In the genomic region with DNA sequence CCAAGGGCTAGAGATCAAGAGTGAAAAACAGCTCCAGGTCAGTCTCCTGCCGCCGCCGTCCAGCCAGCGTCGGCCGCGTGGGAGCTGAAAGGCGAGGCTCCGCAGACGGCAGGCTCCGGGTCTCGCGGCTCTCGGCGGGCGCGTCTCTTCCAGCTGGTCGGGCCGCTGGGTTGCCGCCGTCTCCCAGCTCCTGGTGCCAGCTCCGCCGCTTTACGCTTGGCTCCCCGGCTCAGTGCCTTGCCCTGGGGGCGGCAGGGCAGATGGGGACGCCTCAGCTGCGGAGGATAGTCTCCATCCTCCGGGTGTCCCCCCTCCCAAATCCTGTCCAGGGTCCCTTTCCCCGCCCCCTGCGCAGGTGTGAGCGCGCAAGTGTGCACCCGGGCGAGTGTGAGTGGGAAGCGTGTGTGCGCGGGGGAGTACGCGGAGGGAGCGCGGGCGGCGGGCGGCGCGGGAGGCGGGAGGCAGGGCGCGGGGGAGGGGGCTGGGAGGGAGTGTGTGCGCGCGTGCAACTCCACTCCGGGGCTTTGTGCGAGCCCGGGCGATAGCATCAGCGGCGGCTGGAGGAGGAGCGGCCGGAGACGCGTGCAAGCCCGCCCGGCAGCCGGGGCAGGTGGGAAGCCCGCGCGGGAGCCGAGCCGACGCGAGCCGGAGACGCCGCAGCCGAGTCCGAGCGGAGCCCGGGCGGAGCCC, we compare ENCODE assay signal across 9 mouse cellular contexts. TPM values are rescaled to one million over a fixed set of nuclear protein-coding genes. Genes with fewer than 3 reads are reported as not detected.
DNase-seq lines count a peak whose midpoint lies in the region; ATAC-seq and TF ChIP-seq lines count a peak whose summit lies in the region.
"Had no signal": no experiment of that assay in that cellular context is flagged by ENCODE, and none has a peak within 500 bp of the region (broad histone marks: within the 10 kb centered on the region; RNA-seq: fewer than 3 reads in every experiment).

No protein-coding gene starts in this region.

- peak overlapping the region; percentile 28 for H3K4me3 ChIP-seq in heart, postnatal 0 days (ENCODE audit: low read depth, low read length)
- peak overlapping the region; percentile 41 for H3K4me3 ChIP-seq in limb, embryonic 13.5 days

- TF ChIP-seq CTCF in heart, postnatal 0 days (IDR thresholded peaks at IDR 0.05; ENCODE audit: low read depth): no peak

- H3K36me3 ChIP-seq in heart, postnatal 0 days (replicated peaks; ENCODE audit: control insufficient read depth, insufficient read depth, low read length): no peaks in the 10 kb centered on the region
- no peaks in the 10 kb centered on the region for H3K36me3 ChIP-seq in limb, embryonic 13.5 days

- TF ChIP-seq EP300 in heart, postnatal 0 days (IDR thresholded peaks at IDR 0.05; ENCODE audit: low read depth): no peak

- 0 out of 2 replicates have a peak, but pooled peaks cover 5% of the 10 kb centered on the region for H3K4me1 ChIP-seq in heart, postnatal 0 days (ENCODE audit: control insufficient read depth, insufficient read depth)
- H3K4me1 ChIP-seq in limb, embryonic 13.5 days: peaks cover 23% of the 10 kb centered on the region

- no peak overlapping the region for H3K9ac ChIP-seq in heart, postnatal 0 days (replicated peaks; ENCODE audit: low read depth, low read length)
- 0 out of 2 replicates have a peak overlapping the region, but pooled peaks have one; percentile 39 for H3K9ac ChIP-seq in limb, embryonic 13.5 days

- H3K27ac ChIP-seq in heart, postnatal 0 days (ENCODE audit: low read depth): no peak overlapping the region
- no peak overlapping the region for H3K27ac ChIP-seq in limb, embryonic 13.5 days

- WGBS in heart, postnatal 0 days: under 1% methylated on average over 76 of the region's 81 CpGs
- under 1% methylated on average over 44 of the region's 81 CpGs for WGBS in limb, embryonic 13.5 days

- DNase-seq in adrenal gland, postnatal 10 days: peak; percentile 57
- no peak for DNase-seq in adrenal gland, adult 8-10 months
- DNase-seq in left cerebral cortex, adult 18-20 months (ENCODE audit: low spot score in 2 of 2): peak; percentile 47 to 56
- no peak for DNase-seq in left cerebral cortex, adult 9 months (ENCODE audit: low spot score in 2 of 2)
- DNase-seq in heart, postnatal 0 days (ENCODE audit: low spot score): no peak
- DNase-seq in right cerebral cortex, postnatal 10 days (ENCODE audit: low spot score in 2 of 2): peak; percentile 76 to 80
- no peak for DNase-seq in B cell, adult 2 months

- peak overlapping the region; percentile 46 for H3K4me2 ChIP-seq in heart, postnatal 0 days (ENCODE audit: low read depth, low read length)
- peak overlapping the region; percentile 66 for H3K4me2 ChIP-seq in limb, embryonic 13.5 days (replicated peaks)

- no peak for ATAC-seq in heart, postnatal 0 days (ENCODE audit: insufficient read depth, low read depth)
- ATAC-seq in limb, embryonic 13.5 days (ENCODE audit: low FRiP score, low read depth): peak; percentile 74

- H3K9me3 ChIP-seq in heart, postnatal 0 days (replicated peaks; ENCODE audit: control insufficient read depth, low read length): no peaks in the 10 kb centered on the region
- no peaks in the 10 kb centered on the region for H3K9me3 ChIP-seq in limb, embryonic 13.5 days

- peaks cover 99% of the 10 kb centered on the region for H3K27me3 ChIP-seq in heart, postnatal 0 days (ENCODE audit: control insufficient read depth, insufficient read depth, low read length)
- H3K27me3 ChIP-seq in limb, embryonic 13.5 days: peaks cover 100% of the 10 kb centered on the region

RNA-seq across cellular contexts. Expression of a gene that starts 0.5 kb away (rescaled TPM):
- total RNA-seq in adrenal gland, postnatal 10 days (2021): under 1 TPM; 0.15 to 0.21 TPM
- under 1 TPM; 0.52 to 0.64 (median 0.60) TPM for total RNA-seq in adrenal gland, adult 8-10 months (2022)
- 10 to 100 TPM; 38.8 to 47.6 TPM for total RNA-seq in left cerebral cortex, adult 18-20 months (2021)
- 0.11 and 0.46 TPM in 2 replicates for total RNA-seq in heart, postnatal 0 days (2014; rRNA removed; ENCODE audit: low replicate concordance)
- 0.05 and 0.07 TPM in 2 replicates for polyA plus RNA-seq in heart, postnatal 0 days (2015; fragmentation: Nextera tagmentation; extraction: Ambion mirVana)
- 0.15 and 0.25 TPM in 2 replicates for polyA plus RNA-seq in limb, embryonic 13.5 days (2015; fragmentation: Nextera tagmentation; extraction: Ambion mirVana)
- polyA plus RNA-seq: liver, embryonic 16.5 days had no signal

Comparison
In these comparisons a context has a peak if more than half of its experiments do, and no peak if none do; other contexts are left out.
1. DNase-seq: peak in adrenal gland, postnatal 10 days (single experiment), left cerebral cortex, adult 18-20 months (2 of 2) and right cerebral cortex, postnatal 10 days (2 of 2); none in adrenal gland, adult 8-10 months (single experiment), left cerebral cortex, adult 9 months (0 of 2), heart, postnatal 0 days (single experiment) and B cell, adult 2 months (0 of 2).
2. RNA of a gene that starts 0.5 kb away (total RNA-seq): 38.8 to 47.6 TPM in left cerebral cortex, adult 18-20 months; 0.52 to 0.64 TPM in adrenal gland, adult 8-10 months, 0.15 to 0.21 TPM in adrenal gland, postnatal 10 days and 0.11 to 0.46 TPM in heart, postnatal 0 days; every median in the first group is over 10 times any median in the second.